Mouse (Mus musculus): ENCODE results near the gene Dph2.

GRCm38 (mm10) chr4:117852152-117852868, 39.5 kb downstream of the Dph2 start:
- TF ChIP-seq CTCF (IDR thresholded peaks at IDR 0.05; ENCODE audit: low read depth, low read length), result no peak
- no peak for TF ChIP-seq POLR2A (IDR thresholded peaks at IDR 0.05; ENCODE audit: insufficient read depth, low read length)
- TF ChIP-seq EP300 (IDR thresholded peaks at IDR 0.05; ENCODE audit: insufficient read depth, low read depth, low read length), result no peak

All from ES-Bruce4 (cell line).